Mouse (Mus musculus) leukemia stem cell, adult 10-12 weeks (primary cell): Measurements from ENCODE around the gene Trmt5. TPM values are rescaled to one million over a fixed set of nuclear protein-coding genes. Genes with fewer than 3 reads are reported as not detected.

ENCODE experiments used
- polyA plus RNA-seq: library from polyadenylated mRNA; stranded (reverse); fragments of >175 nt; gene quantifications from 2 replicates; pipeline ENCODE4 v1.2.3, GENCODE M21; 2012; ENCODE audit warnings: low replicate concordance

The Trmt5 gene
- 0.86 and 4.7 TPM in 2 replicates for polyA plus RNA-seq

DNA sequence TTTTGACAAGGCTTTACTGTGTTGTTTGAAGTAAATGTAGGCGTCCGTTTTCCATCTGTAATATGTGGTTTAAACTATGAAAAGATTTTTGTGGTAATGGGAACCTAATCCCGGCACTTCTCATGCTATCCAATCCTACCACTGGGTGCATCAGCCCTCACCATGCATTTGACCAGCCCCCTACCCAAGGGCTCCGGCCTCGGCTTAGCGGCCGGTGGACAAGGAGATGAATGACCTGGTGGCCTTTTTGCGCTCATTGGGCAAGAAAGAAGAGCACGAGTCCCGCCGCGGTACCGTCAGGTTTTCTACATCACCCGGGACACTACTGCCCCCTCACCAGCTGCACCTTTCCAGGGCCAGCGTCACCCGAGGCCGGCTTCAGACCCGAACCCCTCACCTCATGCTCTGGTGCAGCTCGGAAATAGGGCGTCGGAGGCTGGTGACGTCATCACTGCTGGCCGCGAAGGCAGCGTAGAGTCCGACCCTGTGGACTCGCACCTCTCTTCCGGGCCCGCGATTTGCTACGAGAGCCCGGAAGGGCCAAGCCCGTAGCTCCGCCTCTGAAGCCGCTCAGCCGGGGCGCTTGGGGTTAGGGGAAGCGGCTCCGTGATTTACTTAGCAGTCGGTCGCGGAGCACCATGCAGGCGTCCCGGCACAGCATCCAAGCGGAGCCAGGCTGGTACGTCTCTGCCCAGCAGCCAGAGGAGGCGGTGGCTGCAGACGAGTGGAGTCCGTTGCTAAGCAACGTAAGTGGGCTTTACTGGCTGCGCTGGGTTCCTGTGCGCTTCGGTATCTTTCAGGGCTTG is at the start of gene Trmt5, which contains the start of gene Slc38a6:
Trmt5 (minus strand) TSS at position 424 of the 806 bp plus-strand sequence.
Slc38a6 (plus strand) TSS at position 493 of the 806 bp plus-strand sequence.

Other genes starting within 250 kb of the Trmt5 start
- gene Six1, start 232.8 kb downstream of the Trmt5 start, polyA plus RNA-seq = not detected in 2 replicates
- 0.05 TPM in 1 of 2 replicates, not detected in the other for gene Six4, start 173.3 kb downstream of the Trmt5 start, polyA plus RNA-seq
- gene Mnat1, start 163.0 kb downstream of the Trmt5 start, polyA plus RNA-seq = 0.77 and 0.99 TPM in 2 replicates
- gene Slc38a6, start 69 bp upstream of the Trmt5 start, polyA plus RNA-seq = 1.2 TPM in 1 of 2 replicates, not detected in the other